Mouse (Mus musculus) hindbrain, embryonic 16.5 days (tissue): Measurements from ENCODE around the gene Snx10. TPM values are rescaled to one million over a fixed set of nuclear protein-coding genes. Genes with fewer than 3 reads are reported as not detected.

ENCODE experiments used
- ATAC-seq: fragments of 200-750 bp; cut with Nextera tagmentation; 2 replicates; pipeline ENCODE4 v1.8.0; 2017; ENCODE audit warnings: moderate TSS enrichment, moderate library complexity
- H3K27ac ChIP-seq: fragments of 300-500 bp; sonication (generic); 2 replicates; pipeline ENCODE4 v1.5.1; 2014; ENCODE audit warnings: low read depth, mild to moderate bottlenecking, control low read depth, low read length, moderate library complexity
- H3K27me3 ChIP-seq: fragments of 300-500 bp; sonication (generic); replicated peaks from 2 replicates; pipeline ENCODE4 v1.6.1; 2014; ENCODE audit warnings: low read length; ENCODE audit not compliant: control insufficient read depth, insufficient read depth
- H3K36me3 ChIP-seq: fragments of 300-500 bp; sonication (generic); 2 replicates; pipeline ENCODE4 v1.6.1; 2014; ENCODE audit warnings: mild to moderate bottlenecking, low read length, moderate library complexity, mixed read lengths; ENCODE audit not compliant: control insufficient read depth, insufficient read depth
- H3K4me1 ChIP-seq: fragments of 300-500 bp; sonication (generic); 2 replicates; pipeline ENCODE4 v1.6.1; 2014; ENCODE audit warnings: low read depth, low read length; ENCODE audit not compliant: control insufficient read depth, insufficient read depth
- H3K4me2 ChIP-seq: fragments of 300-500 bp; sonication (generic); 2 replicates; pipeline ENCODE4 v1.6.1; 2014; ENCODE audit warnings: mild to moderate bottlenecking, low read length, control low read depth, moderate library complexity
- H3K4me3 ChIP-seq: fragments of 300-500 bp; sonication (generic); 2 replicates; pipeline ENCODE4 v1.5.1; 2014; ENCODE audit warnings: mild to moderate bottlenecking, low read length, control low read depth, moderate library complexity
- H3K9ac ChIP-seq: fragments of 300-500 bp; sonication (generic); 2 replicates; pipeline ENCODE4 v1.6.1; 2014; ENCODE audit warnings: low read depth, mild to moderate bottlenecking, control low read depth, low read length, moderate library complexity
- H3K9me3 ChIP-seq: fragments of 300-500 bp; sonication (generic); 2 replicates; pipeline ENCODE4 v1.6.1; 2014; ENCODE audit warnings: mild to moderate bottlenecking, low read length, moderate library complexity; ENCODE audit not compliant: control insufficient read depth
- WGBS: fragments of 180-500 bp; shearing (Covaris S2); extraction: QIAGEN DNeasy Blood & Tissue Kit; methylation state at CpG from one replicate; pipeline ENCODE4 v1.1.7; 2014; 5-methylcytosine and 5-hydroxymethylcytosine counted together
- polyA plus RNA-seq: library from polyadenylated mRNA; unstranded; fragments of >200 nt; fragmentation: Nextera tagmentation; extraction: Ambion mirVana; gene quantifications from 2 replicates; pipeline ENCODE4 v1.2.1, GENCODE M21; 2015

Gene Snx10
- polyA plus RNA-seq, 1 experiment from 2014 or later, result 76.2 TPM

DNA sequence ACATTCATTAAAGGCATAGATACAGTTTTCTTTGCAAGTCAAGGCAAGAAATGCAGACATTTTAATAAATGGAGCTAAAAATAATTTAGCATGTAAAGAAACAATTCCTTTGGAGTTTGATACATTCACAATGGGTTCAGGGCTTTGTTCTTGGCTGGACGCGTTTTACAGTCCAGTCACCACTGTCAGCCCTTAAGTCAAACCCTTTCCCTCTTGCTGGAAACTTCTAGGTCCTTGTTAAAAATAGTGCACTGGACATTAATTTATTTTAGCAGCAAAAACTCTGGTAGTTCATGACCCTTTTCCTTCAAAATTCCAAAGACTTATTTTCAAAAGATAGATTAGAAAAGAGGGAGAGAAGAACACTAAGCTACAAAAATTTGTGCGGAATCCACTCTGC lies 68.1 kb downstream of the Snx10 start:
- 19% methylated on average over 3 of the region's 3 CpGs for WGBS
- no peaks in the 10 kb centered on the region for H3K36me3 ChIP-seq
- H3K4me3 ChIP-seq, result peak overlapping the region; percentile 49
- H3K4me2 ChIP-seq, result peak overlapping the region; percentile 92
- no peaks in the 10 kb centered on the region for H3K27me3 ChIP-seq
- no peak for ATAC-seq
- H3K9ac ChIP-seq, result peak overlapping the region; percentile 79
- no peaks in the 10 kb centered on the region for H3K9me3 ChIP-seq
- H3K4me1 ChIP-seq, result peaks cover 7% of the 10 kb centered on the region
- peak overlapping the region; percentile 99 for H3K27ac ChIP-seq

GRCm38 (mm10) chr6:51592356-51593115 lies 68.8 kb downstream of the Snx10 start:
- ATAC-seq, result peak; percentile 97
- Histone ChIP-seq H3K9me3 (no peaks in the 10 kb centered on the region), H3K9ac (peak overlapping the region; percentile 79), H3K4me2 (peak overlapping the region; percentile 92), H3K27ac (peak overlapping the region; percentile 99), H3K4me3 (peak overlapping the region; percentile 49), H3K4me1 (peaks cover 7% of the 10 kb centered on the region), H3K27me3 (no peaks in the 10 kb centered on the region), H3K36me3 (no peaks in the 10 kb centered on the region)
- under 1% methylated on average over 45 of the region's 45 CpGs for WGBS

DNA sequence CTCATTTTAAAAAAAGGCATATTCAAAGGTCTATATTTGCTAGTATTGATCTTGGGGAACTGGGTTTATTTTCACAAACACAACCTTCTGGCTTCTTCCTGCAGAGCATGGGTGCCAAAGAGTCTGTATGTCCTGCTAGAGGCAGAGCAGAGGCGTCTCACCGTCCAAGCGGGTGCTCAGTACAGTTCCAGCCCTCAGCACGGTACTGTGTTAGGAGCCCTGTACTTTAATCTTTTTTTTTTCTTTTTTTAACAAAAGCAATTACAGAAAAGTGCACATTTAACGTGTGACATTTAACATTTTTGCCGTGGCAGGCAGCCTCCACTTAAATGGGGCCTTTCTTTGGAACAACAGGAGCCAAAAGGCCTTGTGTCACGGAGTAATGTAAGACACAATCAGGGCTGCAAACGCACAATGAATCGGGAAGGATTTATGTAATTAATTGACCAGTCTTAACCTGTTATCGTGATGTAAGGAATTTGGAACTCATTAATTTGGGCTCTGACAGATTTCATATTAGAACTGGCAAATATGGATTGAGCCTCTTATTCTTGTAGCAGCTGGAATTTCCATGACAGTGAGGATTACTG lies 69.8 kb downstream of the Snx10 start:
- no peaks in the 10 kb centered on the region for H3K9me3 ChIP-seq
- ATAC-seq, result no peak
- H3K27ac ChIP-seq, result peak overlapping the region; percentile 99
- no peaks in the 10 kb centered on the region for H3K27me3 ChIP-seq
- peak overlapping the region; percentile 39 for H3K9ac ChIP-seq
- H3K4me2 ChIP-seq, result peak overlapping the region; percentile 92
- H3K36me3 ChIP-seq, result no peaks in the 10 kb centered on the region
- WGBS, result 34% methylated on average over 10 of the region's 10 CpGs
- H3K4me3 ChIP-seq, result no peak overlapping the region
- peaks cover 7% of the 10 kb centered on the region for H3K4me1 ChIP-seq

GRCm38 (mm10) chr6:51594516-51594915 lies 70.8 kb downstream of the Snx10 start:
- WGBS, result 50% methylated on average over 4 of the region's 4 CpGs

GRCm38 (mm10) chr6:51598058-51598457 lies 74.4 kb downstream of the Snx10 start:
- no peak overlapping the region for H3K27ac ChIP-seq
- peaks cover 2% of the 10 kb centered on the region; the same call in 1 of the 2 replicates for H3K4me1 ChIP-seq
- no peak overlapping the region for H3K4me2 ChIP-seq
- no peaks in the 10 kb centered on the region for H3K36me3 ChIP-seq
- no peaks in the 10 kb centered on the region for H3K9me3 ChIP-seq
- no peak for ATAC-seq
- no peaks in the 10 kb centered on the region for H3K27me3 ChIP-seq
- no peak overlapping the region for H3K4me3 ChIP-seq
- H3K9ac ChIP-seq, result no peak overlapping the region
- 71% methylated on average over 7 of the region's 7 CpGs for WGBS

More at GRCm38 (mm10) chr6:51594516-51594915, 70.8 kb downstream of the Snx10 start:
- Histone ChIP-seq H3K9ac (no peak overlapping the region), H3K27ac (peak overlapping the region; percentile 99), H3K36me3 (no peaks in the 10 kb centered on the region), H3K4me2 (no peak overlapping the region), H3K4me3 (no peak overlapping the region), H3K27me3 (no peaks in the 10 kb centered on the region), H3K4me1 (peaks cover 7% of the 10 kb centered on the region), H3K9me3 (no peaks in the 10 kb centered on the region)
- no peak for ATAC-seq

- Histone ChIP-seq H3K27me3 (no peaks in the 10 kb centered on the region), H3K4me1 (peaks cover 2% of the 10 kb centered on the region; the same call in 1 of the 2 replicates), H3K9ac (no peak overlapping the region), H3K27ac (no peak overlapping the region), H3K9me3 (no peaks in the 10 kb centered on the region), H3K4me2 (no peak overlapping the region), H3K4me3 (no peak overlapping the region), H3K36me3 (no peaks in the 10 kb centered on the region)
- 87% methylated on average over 9 of the region's 9 CpGs for WGBS
- no peak for ATAC-seq
Measured at GRCm38 (mm10) chr6:51600412-51600811, 76.7 kb downstream of the Snx10 start.

GRCm38 (mm10) chr6:51602341-51602740 lies 78.6 kb downstream of the Snx10 start:
- Histone ChIP-seq H3K27ac (no peak overlapping the region), H3K4me3 (no peak overlapping the region), H3K4me1 (peaks cover 2% of the 10 kb centered on the region), H3K9me3 (no peaks in the 10 kb centered on the region), H3K36me3 (no peaks in the 10 kb centered on the region), H3K27me3 (no peaks in the 10 kb centered on the region), H3K9ac (no peak overlapping the region), H3K4me2 (no peak overlapping the region)
- WGBS, result 71% methylated on average over 1 of the region's 1 CpGs
- ATAC-seq, result no peak

DNA sequence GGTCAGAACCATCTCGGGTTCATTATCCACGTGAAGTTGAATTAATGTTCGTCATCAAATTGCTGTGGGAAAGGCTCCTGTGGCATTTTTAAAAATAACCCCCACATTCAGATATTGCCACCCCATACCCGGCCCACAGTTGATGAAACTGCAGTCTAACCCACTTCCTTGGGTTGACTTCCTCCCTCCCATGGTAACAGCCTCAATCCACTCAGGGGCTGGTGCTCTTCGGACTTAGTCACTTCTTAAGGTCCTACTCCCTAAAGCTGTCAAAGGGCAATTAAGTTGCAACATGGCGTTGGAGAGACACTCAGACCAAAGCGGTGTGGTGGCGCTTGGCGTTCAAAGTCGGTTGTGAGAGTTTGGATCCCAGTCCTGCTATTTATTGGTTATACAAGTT lies 80.0 kb downstream of the Snx10 start:
- ATAC-seq, result no peak
- 84% methylated on average over 10 of the region's 10 CpGs for WGBS
- Histone ChIP-seq H3K27ac (no peak overlapping the region), H3K4me3 (no peak overlapping the region), H3K36me3 (no peaks in the 10 kb centered on the region), H3K9ac (no peak overlapping the region), H3K4me1 (peaks cover 2% of the 10 kb centered on the region), H3K4me2 (no peak overlapping the region), H3K27me3 (no peaks in the 10 kb centered on the region), H3K9me3 (no peaks in the 10 kb centered on the region)

- Histone ChIP-seq H3K4me3 (no peak overlapping the region), H3K4me2 (no peak overlapping the region), H3K27ac (peak overlapping the region; percentile 5; the same call in 1 of the 2 replicates), H3K36me3 (no peaks in the 10 kb centered on the region), H3K4me1 (peaks cover 2% of the 10 kb centered on the region), H3K9me3 (no peaks in the 10 kb centered on the region), H3K9ac (no peak overlapping the region), H3K27me3 (no peaks in the 10 kb centered on the region)
- no peak for ATAC-seq
- WGBS, result 63% methylated on average over 4 of the region's 4 CpGs
Measured at GRCm38 (mm10) chr6:51606245-51606644, 82.5 kb downstream of the Snx10 start.
